Mouse (Mus musculus): ENCODE measurements around the gene Gja4. TPM values are rescaled to one million over a fixed set of nuclear protein-coding genes. Genes with fewer than 3 reads are reported as not detected.

The Gja4 gene
- total RNA-seq, 2 experiments from 2014 or later = not detected

DNA sequence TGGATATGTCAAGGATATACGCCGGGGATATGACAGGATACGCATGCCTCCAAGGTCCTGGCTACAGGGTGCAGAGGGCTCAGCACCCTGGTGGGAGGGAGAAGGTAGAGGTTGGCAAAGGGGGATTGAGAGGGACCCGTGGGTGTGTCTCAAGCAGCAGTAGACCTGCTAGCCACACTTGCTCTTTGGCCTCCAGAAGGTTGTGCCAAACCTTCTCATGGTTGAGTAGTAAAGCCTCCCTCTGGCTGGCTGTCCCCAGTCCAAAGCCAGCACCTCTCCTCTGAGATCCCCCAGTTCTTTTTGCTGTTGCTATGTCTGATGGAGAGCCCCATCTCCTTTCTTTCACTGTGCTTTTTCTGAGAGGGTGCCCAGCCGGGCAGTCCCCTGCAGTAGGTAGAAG, 11.4 kb upstream of the Gja4 start:
- no peak for ATAC-seq (replicated peaks; ENCODE audit: poor library complexity, severe bottlenecking)

DNA sequence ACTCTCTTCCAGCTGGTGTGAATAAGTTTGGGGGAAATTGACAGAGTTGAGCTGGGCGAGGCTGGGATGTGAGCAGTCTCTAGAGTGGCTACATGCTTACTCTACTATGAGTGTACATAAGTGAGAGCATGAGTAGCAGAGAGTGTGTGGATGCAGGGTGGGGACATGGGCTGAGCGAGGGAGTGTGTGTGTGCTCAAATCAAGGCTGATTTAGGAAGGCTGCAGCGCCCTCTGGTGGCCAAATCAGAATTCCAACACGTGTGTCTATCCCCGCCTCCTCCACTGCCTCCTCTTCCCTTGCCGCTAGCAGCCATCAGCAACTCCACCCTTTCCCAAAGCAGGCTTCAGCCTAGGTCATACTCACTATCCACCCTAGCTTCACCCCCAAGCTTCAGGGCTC, 10.9 kb upstream of the Gja4 start:
- ATAC-seq (replicated peaks; ENCODE audit: poor library complexity, severe bottlenecking) = peak; percentile 75

DNA sequence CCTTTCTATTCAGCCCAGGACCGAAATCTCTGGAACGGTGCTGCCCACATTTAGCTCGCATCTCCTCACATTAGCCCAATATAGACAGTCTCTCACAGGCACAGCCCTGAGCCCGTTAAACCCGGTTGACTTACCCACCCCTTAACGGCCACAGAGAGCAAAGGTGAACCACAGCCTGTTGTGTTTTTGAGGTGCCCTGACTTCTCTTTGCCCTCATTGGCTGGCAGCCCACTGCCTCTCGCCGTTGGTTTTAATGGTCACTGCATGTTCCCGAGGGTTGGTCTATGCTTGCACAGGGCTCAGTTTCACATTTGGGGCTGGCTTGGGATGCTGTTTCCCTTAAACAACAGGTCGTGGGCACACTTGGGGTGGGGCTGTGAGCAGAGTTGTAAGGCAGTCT, 10.5 kb upstream of the Gja4 start:
- ATAC-seq (replicated peaks; ENCODE audit: poor library complexity, severe bottlenecking) = no peak

DNA sequence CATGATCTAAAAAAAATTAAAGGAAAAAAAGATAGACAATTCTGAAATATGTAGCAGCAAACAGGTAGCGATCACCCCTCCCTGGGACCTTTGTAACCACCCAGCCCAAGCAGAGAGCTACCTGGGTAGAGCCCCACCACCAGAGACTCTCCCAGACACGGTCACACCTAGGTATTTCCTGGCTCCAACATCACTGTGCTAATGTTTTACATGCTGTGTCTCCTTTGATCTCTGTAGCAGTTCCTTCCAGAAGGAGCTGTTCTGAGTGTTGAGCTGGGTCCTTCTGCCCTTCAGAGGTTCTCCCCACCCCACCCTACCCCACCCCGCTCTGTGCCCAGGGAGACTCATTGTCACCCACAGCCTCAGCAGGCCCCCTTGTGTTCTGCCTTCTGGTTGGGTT, 9.8 kb upstream of the Gja4 start:
- no peak for ATAC-seq (replicated peaks; ENCODE audit: poor library complexity, severe bottlenecking)

DNA sequence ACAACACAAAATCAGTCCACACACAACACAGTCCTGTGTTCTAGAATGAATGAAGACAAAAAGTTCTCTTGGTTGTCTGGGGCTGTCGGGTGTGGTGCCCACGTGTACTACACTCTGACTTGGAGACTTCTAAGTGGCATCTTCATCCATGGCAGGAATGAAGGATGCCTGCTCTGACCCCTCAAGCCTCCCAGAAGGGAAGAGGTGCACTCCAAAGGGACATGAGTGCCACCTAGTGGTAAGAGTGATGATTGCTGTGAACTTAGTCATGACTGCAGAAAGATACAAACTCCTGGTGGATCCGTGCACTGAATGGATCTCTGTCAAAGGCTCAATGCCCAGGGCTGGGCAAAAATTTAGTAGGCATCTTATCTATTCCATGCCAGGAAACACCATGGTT, 5.8 kb upstream of the Gja4 start:
- ATAC-seq (replicated peaks; ENCODE audit: poor library complexity, severe bottlenecking) = peak; percentile 89

DNA sequence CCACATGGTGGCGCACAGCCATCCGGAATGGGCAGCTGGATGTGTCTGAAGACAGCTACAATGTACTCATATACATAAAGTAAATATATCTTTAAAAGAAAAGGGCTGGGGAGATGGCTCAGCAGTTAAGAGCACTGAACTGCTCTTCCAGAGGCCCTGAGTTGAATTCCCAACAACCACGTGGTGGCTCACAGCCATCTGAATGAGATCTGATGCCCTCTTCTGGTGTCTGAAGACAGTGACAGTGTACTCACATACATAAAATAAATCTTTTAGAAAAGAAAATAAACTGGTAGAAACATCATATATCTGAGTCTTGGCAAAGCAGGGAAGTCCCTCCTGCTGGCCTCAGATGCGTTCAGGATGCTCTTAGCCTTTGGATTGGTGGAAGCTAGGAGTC, 3.3 kb upstream of the Gja4 start:
- no peak for ATAC-seq (replicated peaks; ENCODE audit: poor library complexity, severe bottlenecking)

DNA sequence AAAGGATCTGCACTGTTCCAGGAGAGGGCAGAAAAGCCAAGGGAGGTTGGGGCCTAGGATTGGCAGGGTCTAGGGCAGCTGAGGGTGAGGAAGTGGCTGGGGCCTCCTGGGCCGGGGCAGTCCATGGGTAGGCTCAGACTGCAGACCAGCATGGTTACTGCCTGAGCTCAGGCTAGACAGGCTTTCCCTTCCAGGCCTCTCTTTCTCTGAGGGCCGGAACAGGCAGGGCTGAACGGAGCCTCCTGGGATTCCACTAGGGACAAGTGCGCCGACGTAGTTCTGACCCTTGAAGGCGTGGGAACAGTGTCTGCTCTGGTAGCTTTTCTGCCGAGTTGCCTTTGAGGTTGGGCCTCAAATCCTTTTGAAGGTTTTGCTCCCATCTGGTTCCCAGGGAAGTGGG, 1.9 kb upstream of the Gja4 start:
- no peak for ATAC-seq (replicated peaks; ENCODE audit: poor library complexity, severe bottlenecking)

DNA sequence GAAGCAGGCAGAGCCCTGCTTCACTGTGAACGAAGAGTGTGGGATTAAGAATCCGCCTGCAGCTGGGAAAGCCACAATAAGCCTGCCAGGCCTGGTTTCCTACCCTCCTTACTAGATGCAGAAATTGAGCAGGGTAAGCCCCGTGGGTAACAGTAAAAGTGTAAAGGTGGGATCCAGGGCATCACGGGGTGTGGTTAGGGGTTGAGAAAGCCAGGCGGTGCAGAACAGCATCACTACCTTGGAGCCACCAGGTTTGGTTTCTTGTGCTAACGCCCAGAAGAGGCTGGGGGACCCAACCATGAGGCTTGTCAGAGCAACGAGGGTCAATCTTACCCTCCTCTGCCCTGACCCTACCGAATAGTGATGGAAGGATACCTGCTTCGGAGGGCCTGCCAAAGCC, 746 bp upstream of the Gja4 start:
- ATAC-seq (replicated peaks; ENCODE audit: poor library complexity, severe bottlenecking) = no peak

DNA sequence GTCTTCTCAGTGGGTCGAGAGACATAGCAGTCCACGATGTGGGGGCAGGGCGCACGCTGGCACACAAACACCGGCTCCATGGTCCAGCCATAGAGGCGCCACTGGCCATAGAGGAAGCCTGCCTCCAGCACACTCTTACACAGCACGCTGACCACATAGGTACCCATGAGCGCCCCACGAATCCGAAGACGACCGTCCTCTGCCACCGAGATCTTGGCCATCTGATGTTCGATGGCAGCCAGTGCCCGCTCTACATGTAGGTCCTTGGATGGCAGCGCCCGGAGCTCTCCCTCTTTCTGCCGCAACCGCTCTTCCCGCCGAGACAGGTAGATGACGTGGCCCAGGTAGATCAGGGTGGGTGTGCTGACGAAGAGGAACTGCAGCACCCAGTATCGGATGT, 1.5 kb downstream of the Gja4 start:
- no peak for ATAC-seq (replicated peaks; ENCODE audit: poor library complexity, severe bottlenecking)

DNA sequence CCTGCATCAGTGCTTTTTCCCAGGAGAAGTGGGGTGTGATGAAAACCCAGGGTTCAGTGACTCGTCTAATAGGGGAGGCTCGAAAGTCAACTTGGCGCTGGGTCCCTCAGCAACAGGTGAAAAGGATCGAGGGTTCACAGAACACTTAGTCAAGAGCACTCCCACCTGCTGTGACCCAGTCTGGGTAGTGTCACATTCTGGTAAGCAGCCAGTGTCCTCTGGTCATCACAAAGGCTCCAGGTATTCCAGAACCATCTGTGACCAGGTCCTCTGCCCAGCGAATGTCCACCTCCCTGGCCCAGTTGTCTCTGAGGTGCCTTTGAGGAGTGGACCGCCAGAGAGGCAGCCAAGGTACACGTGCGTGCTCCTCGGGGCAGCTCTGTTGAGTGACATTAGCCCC, 2.3 kb downstream of the Gja4 start:
- ATAC-seq (replicated peaks; ENCODE audit: poor library complexity, severe bottlenecking) = no peak

DNA sequence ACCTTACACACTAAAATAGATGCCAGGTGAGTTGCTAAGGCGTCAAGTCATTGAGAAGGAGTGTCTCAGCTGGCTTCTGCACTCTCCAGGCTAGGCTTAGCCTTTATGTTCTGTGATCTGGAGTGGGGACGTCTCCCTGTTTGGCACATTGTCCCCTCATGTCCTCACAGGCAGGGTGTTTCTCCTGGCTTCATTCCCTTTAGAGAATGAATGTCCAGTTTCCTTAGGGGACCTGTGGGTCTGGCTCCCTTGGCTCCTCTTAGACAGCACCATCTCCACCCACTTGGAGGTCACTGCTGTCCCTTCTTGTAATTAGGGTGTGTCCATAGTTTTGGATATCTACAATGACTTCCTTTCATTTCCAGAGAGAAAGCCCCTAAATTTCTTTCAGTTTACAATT, 6.9 kb downstream of the Gja4 start:
- no peak for ATAC-seq (replicated peaks; ENCODE audit: poor library complexity, severe bottlenecking)

DNA sequence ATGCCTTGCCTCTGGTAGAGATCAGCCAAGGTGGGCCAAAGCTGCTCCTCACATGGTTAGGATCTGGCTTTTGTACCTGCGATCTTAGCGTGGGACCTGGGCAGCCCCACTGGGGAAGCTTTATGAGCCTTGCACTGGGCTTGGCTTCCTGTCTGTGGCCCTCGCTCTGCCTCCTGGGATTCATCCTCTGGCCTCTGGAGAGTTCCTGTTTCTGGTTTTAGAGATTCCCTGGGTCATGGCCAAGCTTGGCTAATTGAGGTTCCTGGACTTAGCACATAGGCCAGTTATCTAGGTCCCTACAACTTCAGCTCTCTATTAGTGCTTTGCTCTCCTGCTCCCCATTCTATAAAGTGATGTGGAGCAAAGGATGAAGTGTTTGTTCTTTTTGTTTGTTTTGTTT, 10.0 kb downstream of the Gja4 start:
- ATAC-seq (replicated peaks; ENCODE audit: poor library complexity, severe bottlenecking) = no peak

DNA sequence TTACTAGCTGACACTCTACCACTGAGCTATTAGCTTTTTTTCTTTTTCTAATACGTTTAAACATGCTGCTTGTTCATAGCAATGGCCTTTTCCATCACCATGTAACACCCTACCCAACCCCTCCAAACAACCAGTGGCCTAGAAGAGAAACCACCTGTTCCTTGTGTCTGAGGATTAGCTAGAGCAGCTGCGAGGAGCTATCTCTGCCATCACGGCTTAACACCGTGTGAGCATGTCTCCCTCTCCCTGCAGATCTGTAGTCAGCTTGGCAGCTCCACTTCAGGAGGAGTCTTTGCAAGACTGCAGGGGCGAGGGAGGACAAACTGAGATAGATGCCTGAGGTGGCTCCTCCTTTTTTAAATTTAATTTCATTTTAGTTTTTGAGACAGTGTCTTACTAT, 13.3 kb downstream of the Gja4 start:
- ATAC-seq (replicated peaks; ENCODE audit: poor library complexity, severe bottlenecking) = no peak

DNA sequence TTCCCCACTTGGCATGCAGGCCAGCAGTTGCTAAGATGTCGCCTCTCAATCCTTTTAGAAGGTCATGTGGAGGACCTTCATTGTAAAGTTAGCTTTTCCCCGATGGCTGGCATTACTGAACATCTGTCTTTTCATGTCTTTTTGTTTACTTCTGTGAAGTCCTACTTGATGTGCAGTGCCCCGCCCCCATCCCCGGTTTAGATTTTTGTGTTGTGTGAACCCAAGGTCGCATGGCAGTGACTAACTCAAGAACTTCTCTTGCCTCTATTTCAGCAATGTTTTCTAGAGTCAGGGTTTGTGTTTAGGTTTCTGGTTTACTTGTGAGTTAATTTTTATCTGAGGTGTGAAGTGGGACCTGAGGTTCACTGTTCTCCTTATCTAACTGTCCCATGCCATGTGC, 21.2 kb downstream of the Gja4 start:
- no peak for ATAC-seq (replicated peaks; ENCODE audit: poor library complexity, severe bottlenecking)

DNA sequence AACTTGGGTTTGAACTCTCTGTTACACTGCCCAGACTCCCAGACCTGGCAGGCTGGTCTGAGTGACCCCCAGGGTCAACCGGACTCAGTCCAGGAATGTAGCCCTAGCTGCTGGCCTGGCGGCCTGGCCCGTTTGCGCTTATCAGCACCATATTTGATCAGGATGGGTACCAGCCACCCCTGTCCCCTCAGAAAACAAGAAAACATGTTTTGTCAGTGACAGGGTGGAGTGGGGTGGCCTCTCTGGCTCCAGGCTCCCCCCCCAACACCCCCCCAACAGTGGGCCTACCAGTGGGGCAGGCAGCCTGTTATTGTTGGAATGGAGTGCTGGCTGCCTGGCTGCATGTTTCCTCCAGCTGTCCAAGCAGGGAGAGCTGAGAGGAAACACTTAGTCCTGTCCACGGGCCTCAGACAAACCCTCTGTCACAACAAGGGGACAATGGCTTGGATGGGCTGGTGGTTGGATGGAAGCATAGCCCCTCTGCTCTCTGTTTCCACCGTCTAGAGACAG, 24.7 kb downstream of the Gja4 start:
- ATAC-seq (replicated peaks; ENCODE audit: poor library complexity, severe bottlenecking) = no peak

DNA sequence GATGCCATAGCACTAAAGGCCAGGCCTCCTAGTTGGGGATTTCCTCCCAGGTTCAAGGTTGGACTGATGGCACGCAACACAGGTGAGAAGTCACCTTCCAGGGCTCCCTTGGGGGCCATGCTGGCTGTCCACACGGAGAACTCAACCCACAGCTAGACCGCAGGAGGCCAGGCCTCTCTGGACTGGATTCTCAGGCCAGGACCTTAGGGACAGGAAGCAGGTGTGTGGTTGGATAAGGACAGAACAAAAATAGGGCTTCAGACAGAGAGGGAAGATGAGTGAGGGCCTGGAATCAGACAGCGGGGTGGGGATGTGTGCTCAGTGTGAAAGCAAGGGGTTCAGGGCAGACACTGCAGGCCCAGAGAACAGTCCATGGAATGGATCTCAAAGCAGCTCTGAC, 26.9 kb downstream of the Gja4 start:
- ATAC-seq (replicated peaks; ENCODE audit: poor library complexity, severe bottlenecking) = no peak

DNA sequence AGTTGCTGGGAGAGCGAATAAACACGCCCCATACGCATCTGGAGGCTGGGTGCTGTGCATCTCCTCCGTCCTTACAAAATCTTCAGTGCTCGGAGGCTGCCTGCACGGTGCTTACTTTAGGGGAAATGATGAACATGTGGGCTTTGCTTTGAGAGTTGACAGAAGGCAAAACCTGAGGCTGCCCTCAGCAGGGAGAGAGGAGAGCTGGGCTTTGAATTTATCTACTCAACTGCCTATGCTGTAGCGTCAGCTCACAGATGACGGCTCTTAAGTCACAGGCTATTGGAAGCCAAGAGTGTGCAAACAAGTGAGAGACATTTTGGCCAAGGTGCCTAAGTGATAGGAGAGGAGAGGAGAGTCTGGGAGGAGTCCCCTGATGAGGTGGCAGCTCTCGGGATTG, 34.6 kb downstream of the Gja4 start:
- no peak for ATAC-seq (replicated peaks; ENCODE audit: poor library complexity, severe bottlenecking)

DNA sequence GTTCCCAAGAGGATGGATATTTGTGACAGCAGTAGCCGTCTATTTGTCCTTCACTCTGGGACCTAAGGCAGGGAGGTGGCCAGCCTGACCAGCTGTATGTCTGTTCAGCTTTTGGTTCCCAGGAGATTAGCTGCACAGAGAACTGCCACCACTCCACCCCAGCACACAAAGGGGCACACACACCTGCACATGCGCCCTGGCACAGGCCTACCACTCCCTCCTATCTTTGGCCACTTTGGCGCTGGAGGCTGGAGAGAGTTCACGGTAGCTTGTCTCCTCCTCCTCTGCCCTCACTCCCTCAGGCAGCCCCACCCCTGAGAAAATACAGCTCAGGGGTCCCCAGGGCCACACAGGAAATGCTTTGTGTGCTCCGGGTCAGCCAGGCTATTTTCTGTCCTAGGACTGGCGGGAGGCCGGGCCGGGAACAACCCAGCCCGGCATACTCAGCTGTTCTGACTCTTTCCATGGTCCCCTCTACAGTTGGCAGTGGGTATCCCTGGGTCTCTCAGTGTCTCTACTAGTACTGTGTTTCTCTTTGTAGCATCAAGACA, 35.3 kb downstream of the Gja4 start:
- ATAC-seq (replicated peaks; ENCODE audit: poor library complexity, severe bottlenecking) = no peak

DNA sequence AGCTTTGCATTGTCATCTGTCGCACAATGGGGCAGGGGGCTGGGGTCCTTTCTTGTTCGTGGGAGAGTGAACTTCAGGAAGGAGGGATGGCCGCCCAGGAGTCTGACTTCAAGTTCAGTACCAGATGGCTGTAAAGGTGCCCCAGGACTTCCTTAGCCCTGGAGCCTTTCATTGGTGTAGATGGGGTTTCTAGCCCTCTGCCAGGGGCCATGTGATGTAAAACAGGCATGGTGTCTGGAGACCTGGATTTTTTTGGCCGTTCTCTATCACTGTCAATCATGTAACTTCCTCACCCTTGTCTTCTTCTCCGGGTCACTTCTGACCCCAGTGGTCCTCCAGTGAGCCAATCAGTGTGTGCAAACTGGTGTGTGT, 49.7 kb downstream of the Gja4 start:
- no peak for ATAC-seq (replicated peaks; ENCODE audit: poor library complexity, severe bottlenecking)

DNA sequence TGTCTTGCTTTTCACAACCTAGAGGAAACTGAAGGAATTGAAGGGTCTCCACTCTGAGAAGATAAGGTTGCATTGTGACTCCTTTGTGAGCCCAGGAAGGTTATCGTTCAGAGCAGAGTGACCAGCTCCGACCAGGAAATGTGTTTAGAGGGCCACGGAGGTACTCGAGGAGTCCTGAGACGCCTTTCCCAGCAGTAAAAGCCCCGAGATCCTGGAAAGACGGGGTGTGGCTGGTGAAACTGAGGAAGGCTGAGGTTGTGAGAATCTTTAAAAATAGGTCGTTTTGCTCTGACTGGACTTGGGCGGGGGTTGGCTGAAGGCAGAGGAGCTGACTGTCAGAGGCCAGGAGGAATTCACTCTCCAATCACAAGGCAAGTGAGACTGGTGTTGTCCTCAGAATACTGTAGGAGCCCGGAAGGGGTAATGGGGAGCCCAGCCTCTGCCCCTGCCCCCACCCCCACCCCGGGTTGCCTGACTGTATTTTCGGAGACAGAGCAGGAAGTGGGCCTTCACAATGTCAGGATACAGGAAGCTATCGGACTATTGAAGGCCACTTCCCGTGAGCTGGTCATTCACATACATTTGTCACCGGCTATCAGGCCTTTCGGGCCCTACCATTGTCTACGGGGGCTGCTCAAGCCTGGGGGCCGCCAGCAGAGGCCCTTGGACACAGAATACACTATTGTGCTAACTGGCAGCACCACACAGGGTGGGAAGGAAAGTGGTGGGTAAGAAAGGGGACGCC, 50.2 kb downstream of the Gja4 start:
- ATAC-seq (replicated peaks; ENCODE audit: poor library complexity, severe bottlenecking) = peak; percentile 27; the same call in 1 of the 2 replicates

DNA sequence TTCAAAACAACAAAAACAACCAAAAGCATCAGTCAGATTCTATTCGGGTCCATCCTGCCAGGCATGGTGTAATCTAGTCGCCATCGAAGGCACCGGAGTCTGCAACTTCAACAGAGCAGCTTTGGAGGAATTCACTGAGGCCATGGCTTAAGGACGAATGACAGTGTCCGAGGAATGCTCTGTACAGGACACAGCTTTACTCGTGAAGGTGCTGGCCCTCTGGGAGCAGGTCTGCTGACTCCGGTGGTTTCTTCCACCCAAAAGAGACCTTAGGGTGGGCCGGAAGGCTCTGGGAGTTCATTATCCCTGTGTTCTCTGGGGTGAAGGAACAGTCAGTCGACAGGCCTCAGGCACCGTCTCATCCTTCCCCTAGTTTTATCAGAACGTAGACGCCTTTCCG, 52.2 kb downstream of the Gja4 start:
- ATAC-seq (replicated peaks; ENCODE audit: poor library complexity, severe bottlenecking) = no peak
